18 mouse cellular contexts compared by ENCODE assay signal in genomic region chr16:18470829-18471228, GRCm38 (mm10). TPM values are rescaled to one million over a fixed set of nuclear protein-coding genes. Genes with fewer than 3 reads are reported as not detected.
A peak's percentile ranks its signal among the peaks of the same experiment; 100 is the strongest.
DNase-seq lines count a peak whose midpoint lies in the region; ATAC-seq and TF ChIP-seq lines count a peak whose summit lies in the region.
"Had no signal": no experiment of that assay in that cellular context is flagged by ENCODE, and none has a peak within 500 bp of the region (broad histone marks: within the 10 kb centered on the region; RNA-seq: fewer than 3 reads in every experiment).

No protein-coding gene starts in this region.

- no peaks in the 10 kb centered on the region for H3K9me3 ChIP-seq in heart, embryonic 11.5 days (replicated peaks; ENCODE audit: control insufficient read depth, low read length)
- no peaks in the 10 kb centered on the region for H3K9me3 ChIP-seq in ES-Bruce4 (replicated peaks; ENCODE audit: control insufficient read depth, insufficient read depth, low read length, poor library complexity, severe bottlenecking)
- H3K9me3 ChIP-seq: embryonic facial prominence, embryonic 15.5 days; forebrain, embryonic 12.5 days; limb, embryonic 12.5 days; lung, embryonic 15.5 days had no signal

- no peak for DNase-seq in heart, adult 2 months
- no peak for DNase-seq in lung, adult 2 months
- DNase-seq in lung, postnatal 25 days (ENCODE audit: low spot score): no peak
- no peak for DNase-seq in ovary, postnatal 14 days (ENCODE audit: low spot score)
- DNase-seq: adrenal gland, adult 8-10 months; cerebellum, postnatal 14 days; heart, adult 18-20 months; heart, postnatal 14 days; layer of hippocampus, postnatal 36 days; midbrain, embryonic 14.5 days; right cerebral cortex, postnatal 4 days had no signal

- peak; percentile 27 for TF ChIP-seq CTCF in heart, adult 2 months (IDR thresholded peaks at IDR 0.05)
- TF ChIP-seq CTCF in lung, adult 2 months (IDR thresholded peaks at IDR 0.05; ENCODE audit: insufficient read depth, low read length): peak; percentile 19; the same call in 1 of the 2 replicates
- peak; percentile 64 for TF ChIP-seq CTCF in ES-Bruce4 (IDR thresholded peaks at IDR 0.05; ENCODE audit: low read depth, low read length)

- 34% methylated on average over 1 of the region's 1 CpGs for WGBS in heart, adult 2 months
- WGBS in heart, embryonic 11.5 days (ENCODE audit: insufficient replicate concordance): 37% methylated on average over 1 of the region's 1 CpGs
- 51% methylated on average over 1 of the region's 1 CpGs for WGBS in lung, adult 2 months

- H3K27me3 ChIP-seq in heart, adult 2 months (ENCODE audit: control insufficient read depth, insufficient read depth, low read length): no peaks in the 10 kb centered on the region
- H3K27me3 ChIP-seq in heart, embryonic 11.5 days (ENCODE audit: control insufficient read depth, insufficient read depth, low read length): no peaks in the 10 kb centered on the region
- H3K27me3 ChIP-seq in ES-Bruce4 (ENCODE audit: control insufficient read depth, insufficient read depth, low read length, poor library complexity, severe bottlenecking): no peaks in the 10 kb centered on the region
- H3K27me3 ChIP-seq: embryonic facial prominence, embryonic 15.5 days; forebrain, embryonic 12.5 days; limb, embryonic 12.5 days; lung, embryonic 15.5 days had no signal

- H3K27ac ChIP-seq in heart, adult 2 months: no peak overlapping the region
- no peak overlapping the region for H3K27ac ChIP-seq in heart, embryonic 11.5 days (ENCODE audit: low read depth, low read length)
- no peak overlapping the region for H3K27ac ChIP-seq in ES-Bruce4 (ENCODE audit: insufficient read depth, low read length)
- H3K27ac ChIP-seq: embryonic facial prominence, embryonic 15.5 days; forebrain, embryonic 12.5 days; limb, embryonic 12.5 days; lung, embryonic 15.5 days had no signal

- H3K4me1 ChIP-seq in heart, adult 2 months (ENCODE audit: control insufficient read depth, insufficient read depth, low read length): no peaks in the 10 kb centered on the region
- H3K4me1 ChIP-seq in heart, embryonic 11.5 days (ENCODE audit: control insufficient read depth, insufficient read depth, low read length): peaks cover 12% of the 10 kb centered on the region
- no peaks in the 10 kb centered on the region for H3K4me1 ChIP-seq in lung, adult 2 months (ENCODE audit: control insufficient read depth, insufficient read depth, low read length)
- H3K4me1 ChIP-seq in ES-Bruce4 (ENCODE audit: control insufficient read depth, insufficient read depth, low read length): peaks cover 2% of the 10 kb centered on the region
- H3K4me1 ChIP-seq: embryonic facial prominence, embryonic 15.5 days had no signal

- ATAC-seq in heart, embryonic 11.5 days (replicated peaks; ENCODE audit: insufficient number of reproducible peaks, low FRiP score, low TSS enrichment): no peak
- peak; percentile 46 for ATAC-seq in megakaryocyte progenitor cell, adult 5-6 weeks (replicated peaks; ENCODE audit: poor library complexity)

- H3K9ac ChIP-seq in heart, adult 2 months (ENCODE audit: low read depth, low read length): no peak overlapping the region
- no peak overlapping the region for H3K9ac ChIP-seq in heart, embryonic 11.5 days (ENCODE audit: low read depth, low read length)
- no peak overlapping the region for H3K9ac ChIP-seq in ES-Bruce4 (ENCODE audit: low read depth, poor library complexity, severe bottlenecking)
- H3K9ac ChIP-seq: embryonic facial prominence, embryonic 15.5 days; forebrain, embryonic 12.5 days; limb, embryonic 12.5 days; lung, embryonic 15.5 days had no signal

- no peak for TF ChIP-seq EP300 in heart, adult 2 months (IDR thresholded peaks at IDR 0.05; ENCODE audit: insufficient read depth, low read depth, low read length)
- TF ChIP-seq EP300 in ES-Bruce4 (IDR thresholded peaks at IDR 0.05; ENCODE audit: insufficient read depth, low read depth, low read length): no peak

- H3K36me3 ChIP-seq in heart, adult 2 months (ENCODE audit: control insufficient read depth, insufficient read depth, low read length): no peaks in the 10 kb centered on the region
- H3K36me3 ChIP-seq in heart, embryonic 11.5 days (ENCODE audit: control insufficient read depth, insufficient read depth, low read length): peaks cover 3% of the 10 kb centered on the region; the same call in 1 of the 2 replicates
- no peaks in the 10 kb centered on the region for H3K36me3 ChIP-seq in ES-Bruce4 (ENCODE audit: control insufficient read depth, insufficient read depth, low read length, poor library complexity, severe bottlenecking)

- H3K4me3 ChIP-seq in heart, adult 2 months: no peak overlapping the region
- no peak overlapping the region for H3K4me3 ChIP-seq in heart, embryonic 11.5 days (ENCODE audit: low read depth, low read length)
- H3K4me3 ChIP-seq in lung, adult 2 months (replicated peaks; ENCODE audit: extremely low read depth, low read depth, low read length): no peak overlapping the region
- no peak overlapping the region for H3K4me3 ChIP-seq in ES-Bruce4 (ENCODE audit: low read depth, low read length)
- H3K4me3 ChIP-seq: embryonic facial prominence, embryonic 15.5 days; forebrain, embryonic 12.5 days; limb, embryonic 12.5 days; lung, embryonic 15.5 days had no signal

- intact Hi-C loops in heart, adult 2 months (cut with DNase I): no loop called here

- no peak overlapping the region for H3K4me2 ChIP-seq in heart, embryonic 11.5 days
- H3K4me2 ChIP-seq: embryonic facial prominence, embryonic 15.5 days; forebrain, embryonic 12.5 days; limb, embryonic 12.5 days; lung, embryonic 15.5 days had no signal

- H3K79me2 ChIP-seq in heart, adult 2 months (replicated peaks; ENCODE audit: control insufficient read depth, insufficient read depth, low read length): no peaks in the 10 kb centered on the region

- no peak for TF ChIP-seq POLR2A in heart, adult 2 months (IDR thresholded peaks at IDR 0.05; ENCODE audit: insufficient read depth, low read depth, low read length)
- TF ChIP-seq POLR2A in lung, adult 2 months (IDR thresholded peaks at IDR 0.05; ENCODE audit: borderline replicate concordance, extremely low read depth, low read depth, low read length): no peak
- TF ChIP-seq POLR2A in ES-Bruce4 (IDR thresholded peaks at IDR 0.05; ENCODE audit: insufficient read depth, low read length): no peak

RNA-seq across cellular contexts. Expression of gene Gnb1l, which starts 27.7 kb away (rescaled TPM):
- 1 to 10 TPM; 5.3 to 7.4 TPM for total RNA-seq in heart, adult 2 months (2021)
- 5.5 and 8.5 TPM in 2 replicates for polyA plus RNA-seq in heart, adult 2 months (2012; rRNA removed)
- 6.5 and 6.9 TPM in 2 replicates for polyA plus RNA-seq in heart, embryonic 11.5 days (2014; fragmentation: Nextera tagmentation; extraction: Ambion mirVana)
- 9.4 and 11.3 TPM in 2 replicates for polyA plus RNA-seq in lung, adult 2 months (2012; rRNA removed)
- 13.7 and 16.2 TPM in 2 replicates for polyA plus RNA-seq in ES-Bruce4 (2011; ENCODE audit: insufficient read depth, insufficient read length, low read depth, missing spikeins)
- total RNA-seq in megakaryocyte progenitor cell, adult 5-6 weeks (2015): 6.4 and 7.3 TPM in 2 replicates
- total RNA-seq in megakaryocyte progenitor cell, adult 5-6 weeks (2017): 2.4 and 8.8 TPM in 2 replicates

RNA-seq across cellular contexts. Expression of gene Rtl10, which starts 27.9 kb away (rescaled TPM):
- 1 to 10 TPM; 3.4 to 3.9 TPM for total RNA-seq in heart, adult 2 months (2021)
- polyA plus RNA-seq in heart, adult 2 months (2012; rRNA removed): 3.1 and 3.4 TPM in 2 replicates
- polyA plus RNA-seq in heart, embryonic 11.5 days (2014; fragmentation: Nextera tagmentation; extraction: Ambion mirVana): 0.87 and 1.6 TPM in 2 replicates
- polyA plus RNA-seq in lung, adult 2 months (2012; rRNA removed): 5.9 and 6.5 TPM in 2 replicates
- polyA plus RNA-seq in ES-Bruce4 (2011; ENCODE audit: insufficient read depth, insufficient read length, low read depth, missing spikeins): 11.5 and 12.7 TPM in 2 replicates
- total RNA-seq in megakaryocyte progenitor cell, adult 5-6 weeks (2015): 5.8 and 8.1 TPM in 2 replicates
- total RNA-seq in megakaryocyte progenitor cell, adult 5-6 weeks (2017): 2.6 and 4.1 TPM in 2 replicates

RNA-seq across cellular contexts. Expression of gene Comt, which starts 44.2 kb away (rescaled TPM):
- 100 to 1,000 TPM; 139 to 150 TPM for total RNA-seq in heart, adult 2 months (2021)
- polyA plus RNA-seq in heart, adult 2 months (2012; rRNA removed): 208 and 236 TPM in 2 replicates
- polyA plus RNA-seq in heart, embryonic 11.5 days (2014; fragmentation: Nextera tagmentation; extraction: Ambion mirVana): 90.1 and 96.5 TPM in 2 replicates
- polyA plus RNA-seq in lung, adult 2 months (2012; rRNA removed): 159 and 171 TPM in 2 replicates
- polyA plus RNA-seq in ES-Bruce4 (2011; ENCODE audit: insufficient read depth, insufficient read length, low read depth, missing spikeins): 13.6 and 15.4 TPM in 2 replicates
- 42.8 and 55.1 TPM in 2 replicates for total RNA-seq in megakaryocyte progenitor cell, adult 5-6 weeks (2015)
- total RNA-seq in megakaryocyte progenitor cell, adult 5-6 weeks (2017): 42.3 and 47.1 TPM in 2 replicates

RNA-seq across cellular contexts. Expression of gene Txnrd2, which starts 44.6 kb away (rescaled TPM):
- 10 to 100 TPM; 37.6 to 39.7 TPM for total RNA-seq in heart, adult 2 months (2021)
- polyA plus RNA-seq in heart, adult 2 months (2012; rRNA removed): 35.1 and 36.1 TPM in 2 replicates
- 32.6 and 32.8 TPM in 2 replicates for polyA plus RNA-seq in heart, embryonic 11.5 days (2014; fragmentation: Nextera tagmentation; extraction: Ambion mirVana)
- 11.7 and 19.4 TPM in 2 replicates for polyA plus RNA-seq in lung, adult 2 months (2012; rRNA removed)
- 7.1 and 9.3 TPM in 2 replicates for polyA plus RNA-seq in ES-Bruce4 (2011; ENCODE audit: insufficient read depth, insufficient read length, low read depth, missing spikeins)
- total RNA-seq in megakaryocyte progenitor cell, adult 5-6 weeks (2015): 14.3 and 23.0 TPM in 2 replicates
- total RNA-seq in megakaryocyte progenitor cell, adult 5-6 weeks (2017): 12.5 and 20.6 TPM in 2 replicates
